ENCODE assay signal across 12 mouse cellular contexts in genomic region chr5:90033103-90033502, GRCm38 (mm10).
DNase-seq lines count a peak whose midpoint lies in the region; ATAC-seq and TF ChIP-seq lines count a peak whose summit lies in the region.
"Had no signal": no experiment of that assay in that cellular context is flagged by ENCODE, and none has a peak within 500 bp of the region (broad histone marks: within the 10 kb centered on the region; RNA-seq: fewer than 3 reads in every experiment).

No protein-coding gene starts in this region.

- H3K4me1 ChIP-seq in forebrain, embryonic 15.5 days: peaks cover 4% of the 10 kb centered on the region; the same call in 1 of the 2 replicates
- H3K4me1 ChIP-seq in forebrain, embryonic 11.5 days (replicated peaks; ENCODE audit: control insufficient read depth, insufficient read depth, low read length): no peaks in the 10 kb centered on the region
- no peaks in the 10 kb centered on the region for H3K4me1 ChIP-seq in lung, postnatal 0 days (ENCODE audit: insufficient read depth, low read depth, low read length)
- H3K4me1 ChIP-seq in neural tube, embryonic 14.5 days (ENCODE audit: control insufficient read depth, insufficient read depth, low read length): peaks cover 3% of the 10 kb centered on the region; the same call in 1 of the 2 replicates
- H3K4me1 ChIP-seq: megakaryocyte, embryonic 14.5 days; stomach, embryonic 15.5 days had no signal

- no peak for TF ChIP-seq CTCF in lung, postnatal 0 days (IDR thresholded peaks at IDR 0.05)

- H3K9me3 ChIP-seq in forebrain, embryonic 15.5 days: no peaks in the 10 kb centered on the region
- no peaks in the 10 kb centered on the region for H3K9me3 ChIP-seq in forebrain, embryonic 11.5 days (ENCODE audit: control insufficient read depth, low read length)
- no peaks in the 10 kb centered on the region for H3K9me3 ChIP-seq in lung, postnatal 0 days (ENCODE audit: low read length)
- H3K9me3 ChIP-seq in neural tube, embryonic 14.5 days (ENCODE audit: control insufficient read depth, low read length): no peaks in the 10 kb centered on the region
- H3K9me3 ChIP-seq: stomach, embryonic 15.5 days had no signal

- no peaks in the 10 kb centered on the region for H3K27me3 ChIP-seq in forebrain, embryonic 15.5 days
- H3K27me3 ChIP-seq in forebrain, embryonic 11.5 days (ENCODE audit: control insufficient read depth, insufficient read depth, low read length): no peaks in the 10 kb centered on the region
- no peaks in the 10 kb centered on the region for H3K27me3 ChIP-seq in lung, postnatal 0 days (replicated peaks; ENCODE audit: insufficient read depth, low read length)
- H3K27me3 ChIP-seq in neural tube, embryonic 14.5 days (ENCODE audit: control insufficient read depth, insufficient read depth, low read length): no peaks in the 10 kb centered on the region
- H3K27me3 ChIP-seq: megakaryocyte, embryonic 14.5 days; stomach, embryonic 15.5 days had no signal

- no peak overlapping the region for H3K9ac ChIP-seq in forebrain, embryonic 15.5 days (replicated peaks)
- no peak overlapping the region for H3K9ac ChIP-seq in forebrain, embryonic 11.5 days (ENCODE audit: low read length)
- no peak overlapping the region for H3K9ac ChIP-seq in lung, postnatal 0 days (replicated peaks; ENCODE audit: low read depth)
- H3K9ac ChIP-seq in neural tube, embryonic 14.5 days (replicated peaks; ENCODE audit: low read depth, low read length): no peak overlapping the region
- H3K9ac ChIP-seq: stomach, embryonic 15.5 days had no signal

- no peak for TF ChIP-seq EP300 in lung, postnatal 0 days (IDR thresholded peaks at IDR 0.05)

- peak; percentile 93 for ATAC-seq in forebrain, embryonic 15.5 days (replicated peaks)
- no peak for ATAC-seq in forebrain, embryonic 11.5 days (replicated peaks; ENCODE audit: low FRiP score)
- ATAC-seq in lung, postnatal 0 days: no peak
- peak; percentile 80; the same call in 1 of the 2 replicates for ATAC-seq in neural tube, embryonic 14.5 days (ENCODE audit: low read depth)

- H3K4me2 ChIP-seq in forebrain, embryonic 15.5 days (replicated peaks): no peak overlapping the region
- H3K4me2 ChIP-seq in forebrain, embryonic 11.5 days (ENCODE audit: low read depth, low read length, severe bottlenecking): no peak overlapping the region
- H3K4me2 ChIP-seq in lung, postnatal 0 days (replicated peaks; ENCODE audit: low read depth, low read length): no peak overlapping the region
- no peak overlapping the region for H3K4me2 ChIP-seq in neural tube, embryonic 14.5 days (ENCODE audit: low read depth, low read length)
- H3K4me2 ChIP-seq: stomach, embryonic 15.5 days had no signal

- 37% methylated on average over 5 of the region's 5 CpGs for WGBS in forebrain, embryonic 15.5 days
- WGBS in forebrain, embryonic 11.5 days: 69% methylated on average over 5 of the region's 5 CpGs
- WGBS in lung, postnatal 0 days: 32% methylated on average over 5 of the region's 5 CpGs
- WGBS in neural tube, embryonic 14.5 days: 19% methylated on average over 5 of the region's 5 CpGs

- H3K36me3 ChIP-seq in forebrain, embryonic 15.5 days: no peaks in the 10 kb centered on the region
- H3K36me3 ChIP-seq in forebrain, embryonic 11.5 days (ENCODE audit: control insufficient read depth, insufficient read depth, low read length): no peaks in the 10 kb centered on the region
- H3K36me3 ChIP-seq in lung, postnatal 0 days (ENCODE audit: insufficient read depth, low read length): no peaks in the 10 kb centered on the region
- H3K36me3 ChIP-seq in neural tube, embryonic 14.5 days (ENCODE audit: control insufficient read depth, insufficient read depth, low read length): no peaks in the 10 kb centered on the region
- H3K36me3 ChIP-seq: stomach, embryonic 15.5 days had no signal

- no peak for DNase-seq in forebrain, embryonic 11.5 days (ENCODE audit: low spot score)
- peak; percentile 10 to 39 for DNase-seq in lung, adult 18-20 months
- no peak for DNase-seq in lung, postnatal 0 days (ENCODE audit: low spot score)
- DNase-seq in layer of hippocampus, adult 11-12 months (ENCODE audit: low spot score): peak; percentile 66
- no peak for DNase-seq in urinary bladder, postnatal 10 days (ENCODE audit: low spot score)
- no peak for DNase-seq in adrenal gland, adult 8-10 months
- DNase-seq: kidney, adult 9 months had no signal

- no peak overlapping the region for H3K4me3 ChIP-seq in forebrain, embryonic 15.5 days
- no peak overlapping the region for H3K4me3 ChIP-seq in forebrain, embryonic 11.5 days (ENCODE audit: low read depth, low read length)
- H3K4me3 ChIP-seq in lung, postnatal 0 days (ENCODE audit: low read depth, low read length): no peak overlapping the region
- H3K4me3 ChIP-seq in neural tube, embryonic 14.5 days (ENCODE audit: low read depth, low read length): no peak overlapping the region
- H3K4me3 ChIP-seq: erythroblast, embryonic 14.5 days; megakaryocyte, embryonic 14.5 days; stomach, embryonic 15.5 days had no signal

- H3K27ac ChIP-seq in forebrain, embryonic 15.5 days (replicated peaks): peak overlapping the region; percentile 87
- no peak overlapping the region for H3K27ac ChIP-seq in forebrain, embryonic 11.5 days (ENCODE audit: low read depth, low read length)
- H3K27ac ChIP-seq in lung, postnatal 0 days (ENCODE audit: low read length): no peak overlapping the region
- H3K27ac ChIP-seq in neural tube, embryonic 14.5 days (ENCODE audit: low read depth, low read length): no peak overlapping the region
- H3K27ac ChIP-seq: stomach, embryonic 15.5 days had no signal

Comparison
In these comparisons a context has a peak if more than half of its experiments do, and no peak if none do; other contexts are left out.
1. ATAC-seq: peak in forebrain, embryonic 15.5 days (single experiment) and neural tube, embryonic 14.5 days (single experiment); none in forebrain, embryonic 11.5 days (single experiment) and lung, postnatal 0 days (single experiment).
2. DNase-seq: peak in lung, adult 18-20 months (2 of 2) and layer of hippocampus, adult 11-12 months (single experiment); none in forebrain, embryonic 11.5 days (single experiment), lung, postnatal 0 days (single experiment), urinary bladder, postnatal 10 days (single experiment) and adrenal gland, adult 8-10 months (single experiment).